Mouse (Mus musculus) adrenal gland, postnatal 36 days (tissue): ENCODE data around the gene Zscan21. TPM values are rescaled to one million over a fixed set of nuclear protein-coding genes. Genes with fewer than 3 reads are reported as not detected.
"Not testable (repeated sequence)": the region's sequence is repeated elsewhere in the genome, so short reads cannot be mapped to it uniquely, and the experiment has no call there.

Experiments used
- DNase-seq, 2 experiments: peaks; one replicate each; pipeline ENCODE4 v3.0.0; 2021; ENCODE audit warnings: mixed read lengths in 1 of 2
- long read RNA-seq, 2 experiments: library from polyadenylated mRNA; stranded (forward); transcript quantifications; one replicate each; pipeline ENCODE4 v2.0.0; 2021; ENCODE audit warnings: borderline sequencing depth in 2 of 2
- total RNA-seq, 2 experiments: library from RNA; stranded (reverse); gene quantifications; 2 replicates each; pipeline ENCODE4 v1.2.3; 2021

Zscan21 gene
- total RNA-seq: 10 to 100 TPM; 15.2 to 16.9 TPM
- long read RNA-seq, experiment 1, transcript Zscan21-205 (5 exons, 2,310 nt): major isoform, 6 of 22 reads
- long read RNA-seq, experiment 1, partial matches to known transcripts: 0 of 22 reads
- long read RNA-seq, experiment 1, other reads (novel, unspliced or antisense): 7 of 22 reads
- long read RNA-seq, experiment 2, partial matches to known transcripts: 0 of 3 reads
- long read RNA-seq, experiment 2, other reads (novel, unspliced or antisense): 0 of 3 reads

- peak; percentile 95 to 96 for DNase-seq
Measured at GRCm38 (mm10) chr5:138116255-138117198, at the start of gene Zscan21. Gene Zscan21, plus strand, starts transcription at chr5:138116903.

GRCm38 (mm10) chr5:138073803-138074202 lies 42.9 kb upstream of the Zscan21 start:
- DNase-seq: no peak

- peak in 1 of 2 experiments; percentile 25 for DNase-seq
Measured at GRCm38 (mm10) chr5:138075684-138076083, 41.0 kb upstream of the Zscan21 start.

- DNase-seq: no peak
Measured at GRCm38 (mm10) chr5:138076148-138076547, 40.6 kb upstream of the Zscan21 start.

- no peak for DNase-seq
Measured at GRCm38 (mm10) chr5:138080456-138080855, 36.2 kb upstream of the Zscan21 start.

- no peak for DNase-seq
Measured at GRCm38 (mm10) chr5:138081446-138081845, 35.3 kb upstream of the Zscan21 start.

- DNase-seq: no peak
Measured at GRCm38 (mm10) chr5:138083318-138083900, 33.3 kb upstream of the Zscan21 start.

GRCm38 (mm10) chr5:138083936-138084335 lies 32.8 kb upstream of the Zscan21 start:
- DNase-seq: no peak

- DNase-seq: no peak
Measured at GRCm38 (mm10) chr5:138084507-138084906, 32.2 kb upstream of the Zscan21 start.

- DNase-seq: peak; percentile 86 to 88
Measured at GRCm38 (mm10) chr5:138084996-138085395, 31.7 kb upstream of the Zscan21 start, which contains the start of gene Zkscan1. Gene Zkscan1, plus strand, starts transcription at chr5:138085084.

- DNase-seq: peak; percentile 26 to 34
Measured at GRCm38 (mm10) chr5:138085421-138085911, 31.2 kb upstream of the Zscan21 start.

- no peak for DNase-seq
Measured at GRCm38 (mm10) chr5:138086842-138087241, 29.9 kb upstream of the Zscan21 start.

- no peak for DNase-seq
Measured at GRCm38 (mm10) chr5:138088366-138088765, 28.3 kb upstream of the Zscan21 start.

- no peak for DNase-seq
Measured at GRCm38 (mm10) chr5:138089108-138089551, 27.6 kb upstream of the Zscan21 start.

- peak; percentile 4 to 19 for DNase-seq
Measured at GRCm38 (mm10) chr5:138090271-138090670, 26.4 kb upstream of the Zscan21 start.

- no peak for DNase-seq
Measured at GRCm38 (mm10) chr5:138090737-138091136, 26.0 kb upstream of the Zscan21 start.

GRCm38 (mm10) chr5:138092771-138093170 lies 23.9 kb upstream of the Zscan21 start:
- DNase-seq: no peak

GRCm38 (mm10) chr5:138094474-138094873 lies 22.2 kb upstream of the Zscan21 start:
- no peak for DNase-seq

GRCm38 (mm10) chr5:138104976-138105375 lies 11.7 kb upstream of the Zscan21 start:
- no peak for DNase-seq

- DNase-seq: no peak
Measured at GRCm38 (mm10) chr5:138107130-138107529, 9.6 kb upstream of the Zscan21 start.

- not testable (repeated sequence) for DNase-seq
Measured at GRCm38 (mm10) chr5:138109847-138110396, 6.8 kb upstream of the Zscan21 start.
